Mouse (Mus musculus) CH12.LX (cell line): Measurements from ENCODE around the gene Vamp8. TPM values are rescaled to one million over a fixed set of nuclear protein-coding genes. Genes with fewer than 3 reads are reported as not detected.

Experiments used
- DNase-seq: peaks from one replicate; pipeline ENCODE4 v3.0.0-alpha.2; 2013; ENCODE audit errors: extremely low read depth
- H3K27ac ChIP-seq: 2 replicates; pipeline ENCODE4 v1.5.1; 2012; ENCODE audit warnings: low read depth, mild to moderate bottlenecking, control low read depth, moderate library complexity; ENCODE audit not compliant: insufficient read depth
- H3K27me3 ChIP-seq: replicated peaks from 2 replicates; pipeline ENCODE3; 2012; ENCODE audit warnings: inconsistent platforms
- H3K36me3 ChIP-seq, 2 experiments: replicated peaks in 1 of 2; 2 replicates each; pipeline versions ENCODE3 to v1.6.1; 2012; ENCODE audit warnings: inconsistent platforms in 1 of 2, low read length in 1 of 2, mild to moderate bottlenecking in 1 of 2, mixed read lengths in 1 of 2, moderate library complexity in 1 of 2; ENCODE audit not compliant: control insufficient read depth in 1 of 2, insufficient read depth in 1 of 2
- H3K4me1 ChIP-seq, 2 experiments: 2 replicates each; pipeline ENCODE4 v1.6.1; 2012; ENCODE audit warnings: inconsistent platforms in 1 of 2, moderate library complexity in 1 of 2; ENCODE audit not compliant: insufficient read depth in 2 of 2, control insufficient read depth in 1 of 2
- H3K4me2 ChIP-seq: 2 replicates; pipeline ENCODE4 v1.6.1; 2012; ENCODE audit warnings: low read depth, mild to moderate bottlenecking, control low read depth; ENCODE audit not compliant: poor library complexity, insufficient read depth, severe bottlenecking
- H3K4me3 ChIP-seq, 3 experiments: fragments of 150-350 bp in 1 of 3; sonication (generic) in 1 of 3; replicated peaks in 1 of 3; 2 replicates each; pipeline versions ENCODE3 to v1.5.1; 2011 to 2012; ENCODE audit warnings: low read depth in 2 of 3, low read length in 2 of 3, mild to moderate bottlenecking in 2 of 3, moderate library complexity in 2 of 3, control low read depth in 1 of 3, improper control_type of control experiment in 1 of 3, inconsistent platforms in 1 of 3, mixed read lengths in 1 of 3; ENCODE audit not compliant: poor library complexity in 1 of 3
- H3K79me2 ChIP-seq: replicated peaks from 2 replicates; pipeline ENCODE4 v1.6.1; 2012; ENCODE audit warnings: mild to moderate bottlenecking, moderate library complexity; ENCODE audit not compliant: control insufficient read depth, poor library complexity, insufficient read depth, severe bottlenecking; ENCODE audit errors: extremely low read depth
- H3K9ac ChIP-seq: 2 replicates; pipeline ENCODE4 v1.6.1; 2012; ENCODE audit warnings: low read depth, mild to moderate bottlenecking, control low read depth, moderate library complexity; ENCODE audit not compliant: insufficient read depth
- H3K9me3 ChIP-seq: replicated peaks from 2 replicates; pipeline ENCODE3; 2012; ENCODE audit warnings: low read length, inconsistent platforms, mixed read lengths
- BHLHE40 ChIP-seq: IDR thresholded peaks from 2 replicates; pipeline ENCODE4 v1.6.1; 2011; ENCODE audit warnings: mild to moderate bottlenecking, low read depth, low read length, improper control_type of control experiment
- CHD2 ChIP-seq: IDR thresholded peaks from 2 replicates; pipeline ENCODE4 v1.6.1; 2011; ENCODE audit warnings: low read length, improper control_type of control experiment
- CTCF ChIP-seq, 2 experiments: IDR thresholded peaks in 1 of 2; conservative IDR thresholded peaks in 1 of 2; 2 replicates each; pipeline ENCODE4 v1.5.1; 2011 to 2012; ENCODE audit warnings: low read depth in 2 of 2, low read length in 2 of 2, improper control_type of control experiment in 1 of 2, inconsistent platforms in 1 of 2, mild to moderate bottlenecking in 1 of 2, moderate library complexity in 1 of 2
- E2F4 ChIP-seq: IDR thresholded peaks from 2 replicates; pipeline ENCODE4 v1.6.1; 2011; ENCODE audit warnings: low read depth, low read length, improper control_type of control experiment; ENCODE audit not compliant: insufficient replicate concordance
- ELF1 ChIP-seq: IDR thresholded peaks from 2 replicates; pipeline ENCODE4 v1.6.1; 2014; ENCODE audit warnings: low read depth, mild to moderate bottlenecking, inconsistent platforms, low read length, improper control_type of control experiment
- EP300 ChIP-seq: IDR thresholded peaks from 2 replicates; pipeline ENCODE4 v1.6.1; 2011; ENCODE audit warnings: low read length, improper control_type of control experiment
- GABPA ChIP-seq: IDR thresholded peaks from 2 replicates; pipeline ENCODE4 v1.6.1; 2012; ENCODE audit warnings: low read depth, low read length, improper control_type of control experiment, inconsistent platforms; ENCODE audit not compliant: insufficient replicate concordance
- HCFC1 ChIP-seq: IDR thresholded peaks from 2 replicates; pipeline ENCODE4 v1.6.1; 2012; ENCODE audit warnings: low read depth, mild to moderate bottlenecking, inconsistent platforms, low read length, improper control_type of control experiment
- JUN ChIP-seq: IDR thresholded peaks from 2 replicates; pipeline ENCODE4 v1.6.1; 2011; ENCODE audit warnings: low read depth, mild to moderate bottlenecking, low read length, improper control_type of control experiment, moderate library complexity; ENCODE audit not compliant: insufficient read depth
- JUND ChIP-seq: conservative IDR thresholded peaks from 2 replicates; pipeline ENCODE4 v1.6.1; 2011; ENCODE audit warnings: low read depth, low read length, improper control_type of control experiment
- MAZ ChIP-seq: IDR thresholded peaks from 2 replicates; pipeline ENCODE4 v1.6.1; 2012; ENCODE audit warnings: low read depth, mild to moderate bottlenecking, inconsistent platforms, low read length, improper control_type of control experiment, moderate library complexity
- MXI1 ChIP-seq: IDR thresholded peaks from 2 replicates; pipeline ENCODE4 v1.6.1; 2011; ENCODE audit warnings: mild to moderate bottlenecking, low read depth, low read length, improper control_type of control experiment
- NELFE ChIP-seq: IDR thresholded peaks from 2 replicates; pipeline ENCODE4 v1.6.1; 2011; ENCODE audit warnings: low read depth, low read length, improper control_type of control experiment
- NRF1 ChIP-seq: IDR thresholded peaks from 2 replicates; pipeline ENCODE4 v1.6.1; 2014; ENCODE audit warnings: low read depth, mild to moderate bottlenecking, inconsistent platforms, low read length, improper control_type of control experiment, moderate library complexity
- POLR2AphosphoS2 ChIP-seq: IDR thresholded peaks from 2 replicates; pipeline ENCODE4 v1.6.1; 2011; ENCODE audit warnings: low read depth, low read length, improper control_type of control experiment
- RAD21 ChIP-seq: IDR thresholded peaks from 2 replicates; pipeline ENCODE4 v1.6.1; 2011; ENCODE audit warnings: low read depth, mild to moderate bottlenecking, low read length, improper control_type of control experiment, moderate library complexity
- SIN3A ChIP-seq: IDR thresholded peaks from 2 replicates; pipeline ENCODE4 v1.6.1; 2012; ENCODE audit warnings: low read length, improper control_type of control experiment, inconsistent platforms
- TBP ChIP-seq: conservative IDR thresholded peaks from 2 replicates; pipeline ENCODE4 v1.6.1; 2011; ENCODE audit warnings: low read depth, low read length, improper control_type of control experiment
- UBTF ChIP-seq: IDR thresholded peaks from 2 replicates; pipeline ENCODE4 v1.6.1; 2012; ENCODE audit warnings: low read depth, mild to moderate bottlenecking, inconsistent platforms, low read length, improper control_type of control experiment, moderate library complexity
- USF1 ChIP-seq: IDR thresholded peaks from 2 replicates; pipeline ENCODE4 v1.6.1; 2014; ENCODE audit warnings: low read depth, mild to moderate bottlenecking, inconsistent platforms, low read length, improper control_type of control experiment
- USF2 ChIP-seq: conservative IDR thresholded peaks from 2 replicates; pipeline ENCODE4 v1.6.1; 2011; ENCODE audit warnings: low read depth, low read length, improper control_type of control experiment
- ZC3H11A ChIP-seq: IDR thresholded peaks from 2 replicates; pipeline ENCODE4 v1.6.1; 2012; ENCODE audit warnings: low read depth, mild to moderate bottlenecking, inconsistent platforms, low read length, improper control_type of control experiment
- ZKSCAN1 ChIP-seq: IDR thresholded peaks from 2 replicates; pipeline ENCODE4 v1.6.1; 2012; ENCODE audit warnings: low read depth, inconsistent platforms, low read length, improper control_type of control experiment, borderline replicate concordance
- ZMIZ1 ChIP-seq: IDR thresholded peaks from 2 replicates; pipeline ENCODE4 v1.6.1; 2012; ENCODE audit warnings: low read depth, mild to moderate bottlenecking, inconsistent platforms, low read length, improper control_type of control experiment
- ZNF384 ChIP-seq: IDR thresholded peaks from 2 replicates; pipeline ENCODE4 v1.6.1; 2012; ENCODE audit warnings: low read depth, low read length, improper control_type of control experiment, inconsistent platforms
- dilution Hi-C: fragments of 300-500 bp; cut with MboI; formaldehyde crosslinking; loops from 2 replicates; pipeline ENCODE4 v1.14.3; 2020; ENCODE audit warnings: low sequenced_read_pairs; ENCODE audit not compliant: extremely low pct_unique_long_range_greater_than_20kb, extremely low pct_ligation_motif_present
- in situ Hi-C: fragments of 300-500 bp; cut with MboI; formaldehyde crosslinking; loops from 3 replicates; pipeline ENCODE4 v1.14.3; 2019; ENCODE audit warnings: low sequenced_read_pairs, low pct_ligation_motif_present, low pct_unique_long_range_greater_than_20kb, mixed read lengths
- polyA plus RNA-seq: library from polyadenylated mRNA; unstranded; fragments of >175 nt; gene quantifications from 2 replicates; pipeline ENCODE4 v1.2.1, GENCODE M21; 2012; ENCODE audit warnings: low read depth; ENCODE audit not compliant: insufficient read length
- total RNA-seq, 2 experiments: library from RNA; depleted of rRNA; stranded (reverse); fragments of 300-350 nt in 1 of 2; fragments of >200 nt in 1 of 2; gene quantifications; 2 replicates each; pipeline ENCODE4 v1.2.3; 2012 to 2014

The Vamp8 gene
- total and polyA plus RNA-seq, 3 experiments, result 98.9 to 130 (median 110) TPM

DNA sequence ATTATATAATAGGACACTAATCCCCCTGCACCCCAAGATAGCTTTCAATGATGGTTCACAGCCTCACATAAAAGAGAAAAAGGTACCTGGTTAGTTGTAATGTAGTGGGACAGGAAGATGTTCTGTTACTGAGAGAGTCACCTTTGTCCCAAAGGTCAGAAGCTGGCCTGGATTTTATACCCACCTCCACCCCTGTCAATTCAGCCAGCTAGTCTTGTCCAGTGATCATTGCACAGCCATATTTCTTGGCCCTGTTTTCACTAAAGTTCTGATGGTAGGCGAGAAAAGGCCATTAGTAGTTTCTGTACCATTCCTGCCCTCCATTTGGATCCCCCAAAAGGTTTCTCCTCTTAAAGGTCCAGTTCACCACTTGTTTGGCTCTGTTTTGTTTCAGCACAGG lies 36.5 kb downstream of the Vamp8 start:
- H3K4me2 ChIP-seq, result no peak overlapping the region
- dilution Hi-C loops, result no loop called here

DNA sequence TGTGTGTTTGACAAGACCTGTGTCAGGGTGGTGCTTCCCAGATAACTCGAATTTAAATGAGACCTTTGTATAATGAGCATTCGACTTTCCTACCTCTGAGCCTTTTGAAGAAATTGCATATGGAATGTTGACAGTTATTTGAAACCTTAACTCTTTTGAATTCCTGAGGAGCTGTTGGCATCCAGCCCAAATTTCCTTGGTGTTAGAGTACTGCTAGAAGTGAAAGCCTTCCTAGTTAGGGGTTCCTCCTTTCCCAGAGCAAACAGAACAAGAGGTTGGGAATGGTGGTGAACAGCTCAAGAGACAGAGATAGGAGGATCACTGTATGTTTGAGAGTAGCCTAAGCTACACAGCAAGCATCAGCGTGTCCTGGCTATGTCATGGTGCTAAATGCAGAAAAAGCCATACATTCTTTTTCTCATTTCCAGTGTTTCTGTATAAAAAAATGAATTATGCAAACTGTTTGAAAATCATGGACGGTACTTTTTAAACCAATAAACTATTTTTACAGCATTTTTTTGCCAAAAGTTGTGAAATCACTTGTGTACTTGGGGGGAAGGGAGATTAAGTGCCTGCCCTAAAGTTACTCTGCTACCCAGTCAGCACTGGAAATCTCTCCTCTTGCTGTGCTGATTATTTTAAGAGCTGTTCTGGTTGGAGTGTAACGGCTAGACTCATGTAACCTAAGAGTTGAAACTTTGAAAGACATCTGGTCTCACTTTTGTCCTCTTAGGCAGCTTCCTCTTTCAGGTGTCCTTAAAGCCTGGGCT lies 37.7 kb downstream of the Vamp8 start:
- Histone ChIP-seq H3K79me2 (peaks cover 15% of the 10 kb centered on the region), H3K27ac (no peak overlapping the region), H3K4me3 (no peak overlapping the region), H3K36me3 (peaks cover 40 to 86% of the 10 kb centered on the region in 2 experiments), H3K27me3 (no peaks in the 10 kb centered on the region), H3K9me3 (peaks cover 7% of the 10 kb centered on the region), H3K9ac (no peak overlapping the region), H3K4me2 (no peak overlapping the region), H3K4me1 (peaks cover 12 to 54% of the 10 kb centered on the region in 2 experiments; a peak in 3 of 4 replicates)
- TF ChIP-seq BHLHE40 (no peak), EP300 (0 out of 2 replicates have a peak, but pooled peaks have one; percentile 23)
- peak; percentile 18 for DNase-seq
- dilution Hi-C loops (no loop called here), in situ Hi-C loops (no loop called here)

More for the DNA sequence above, 36.5 kb downstream of the Vamp8 start:
- DNase-seq, result no peak
- TF ChIP-seq POLR2AphosphoS2 (no peak), NRF1 (no peak), MXI1 (no peak), JUN (no peak), ELF1 (no peak), ZNF384 (no peak), E2F4 (no peak), GABPA (no peak), ZC3H11A (no peak)
- Histone ChIP-seq H3K4me3 (no peak overlapping the region), H3K27me3 (no peaks in the 10 kb centered on the region), H3K9me3 (peaks cover 7% of the 10 kb centered on the region), H3K27ac (no peak overlapping the region), H3K4me1 (peaks cover 3 to 42% of the 10 kb centered on the region in 2 experiments; a peak in 3 of 4 replicates), H3K9ac (no peak overlapping the region), H3K79me2 (peaks cover 4% of the 10 kb centered on the region; the same call in 1 of the 2 replicates), H3K36me3 (peaks cover 45 to 90% of the 10 kb centered on the region in 2 experiments)
- in situ Hi-C loops, result no loop called here

DNA sequence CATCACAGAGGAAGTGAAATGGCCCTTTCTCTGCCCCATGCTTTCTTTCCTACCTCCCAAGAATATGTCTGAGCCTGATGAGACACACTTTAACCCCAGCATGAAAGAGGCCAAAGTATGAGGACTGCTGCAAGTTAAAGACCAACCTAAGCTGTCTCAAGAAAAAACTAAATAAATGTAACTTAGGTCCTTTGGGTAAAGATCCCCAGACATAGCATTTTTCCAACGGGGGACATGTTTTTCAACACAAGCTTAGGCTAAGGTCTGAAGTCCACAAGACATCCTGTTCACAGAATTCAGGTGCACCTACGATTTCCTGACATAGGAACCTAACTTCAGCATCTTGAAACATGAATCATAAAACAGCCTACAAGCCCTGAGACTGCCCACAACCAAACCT lies 40.3 kb downstream of the Vamp8 start:
- Histone ChIP-seq H3K4me1 (peaks cover 14 to 66% of the 10 kb centered on the region in 2 experiments; a peak in 3 of 4 replicates), H3K27ac (no peak overlapping the region), H3K9me3 (peaks cover 2% of the 10 kb centered on the region), H3K9ac (no peak overlapping the region), H3K36me3 (peaks cover 26 to 61% of the 10 kb centered on the region in 2 experiments), H3K27me3 (no peaks in the 10 kb centered on the region), H3K79me2 (peaks cover 16% of the 10 kb centered on the region), H3K4me3 (no peak overlapping the region), H3K4me2 (no peak overlapping the region)
- no peak for DNase-seq
- dilution Hi-C loops (no loop called here), in situ Hi-C loops (no loop called here)
- TF ChIP-seq UBTF (no peak), NRF1 (no peak), JUND (no peak), MXI1 (no peak), USF1 (no peak), NELFE (no peak), MAZ (no peak), ZNF384 (no peak), ZMIZ1 (no peak), RAD21 (no peak), USF2 (no peak), CHD2 (no peak), E2F4 (no peak), CTCF (conservative IDR thresholded peaks at IDR 0.05 in 1 of 2, IDR thresholded peaks at IDR 0.05 in 1 of 2; ENCODE audit: low read depth in 2 of 2, low read length in 2 of 2) (no peak), ZKSCAN1 (no peak), TBP (no peak), SIN3A (no peak), HCFC1 (no peak)
